Mouse (Mus musculus): Measurements from ENCODE around the gene BC005624. TPM values are rescaled to one million over a fixed set of nuclear protein-coding genes. Genes with fewer than 3 reads are reported as not detected.
A peak's percentile ranks its signal among the peaks of the same experiment; 100 is the strongest.
"Not testable (repeated sequence)": the region's sequence is repeated elsewhere in the genome, so short reads cannot be mapped to it uniquely, and the experiment has no call there.

The BC005624 gene
- polyA plus RNA-seq, 1 experiment from 2014 or later = 32.8 TPM

GRCm38 (mm10) chr2:30966826-30967225, 15.2 kb downstream of the BC005624 start:
- no peak for ATAC-seq (ENCODE audit: extremely low read depth, insufficient number of reproducible peaks, low FRiP score, low TSS enrichment)
- Histone ChIP-seq H3K36me3 (peaks cover 65% of the 10 kb centered on the region), H3K4me1 (peaks cover 29% of the 10 kb centered on the region), H3K9me3 (peaks cover 3% of the 10 kb centered on the region; the same call in 1 of the 2 replicates), H3K9ac (peak overlapping the region; percentile 96), H3K27me3 (replicated peaks) (no peaks in the 10 kb centered on the region), H3K4me2 (peak overlapping the region; percentile 99), H3K27ac (replicated peaks) (0 out of 2 replicates have a peak overlapping the region, but pooled peaks have one; percentile 78), H3K4me3 (peak overlapping the region; percentile 100)
- 20% methylated on average over 16 of the region's 16 CpGs for WGBS

DNA sequence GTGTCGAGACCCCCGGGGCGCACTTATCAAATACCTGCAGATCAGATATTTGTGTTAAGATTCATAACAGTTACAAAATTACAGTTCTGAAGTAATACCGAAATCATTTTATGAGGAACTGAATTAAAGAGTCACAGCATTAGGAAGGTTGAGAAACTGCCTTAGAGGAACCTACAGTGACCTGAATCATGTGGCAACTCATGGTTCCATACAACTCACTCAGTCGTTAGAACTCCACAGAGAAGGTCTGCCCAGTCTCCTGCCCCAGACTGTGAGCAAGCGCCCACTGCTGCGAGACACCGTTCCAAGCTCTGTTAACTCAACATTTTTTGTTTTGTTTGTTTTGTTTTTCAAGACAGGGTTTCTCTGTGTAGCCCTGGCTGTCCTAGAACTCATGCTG, 16.4 kb downstream of the BC005624 start:
- H3K36me3 ChIP-seq = peaks cover 69% of the 10 kb centered on the region
- no peak overlapping the region for H3K9ac ChIP-seq
- WGBS = 92% methylated on average over 8 of the region's 8 CpGs

DNA sequence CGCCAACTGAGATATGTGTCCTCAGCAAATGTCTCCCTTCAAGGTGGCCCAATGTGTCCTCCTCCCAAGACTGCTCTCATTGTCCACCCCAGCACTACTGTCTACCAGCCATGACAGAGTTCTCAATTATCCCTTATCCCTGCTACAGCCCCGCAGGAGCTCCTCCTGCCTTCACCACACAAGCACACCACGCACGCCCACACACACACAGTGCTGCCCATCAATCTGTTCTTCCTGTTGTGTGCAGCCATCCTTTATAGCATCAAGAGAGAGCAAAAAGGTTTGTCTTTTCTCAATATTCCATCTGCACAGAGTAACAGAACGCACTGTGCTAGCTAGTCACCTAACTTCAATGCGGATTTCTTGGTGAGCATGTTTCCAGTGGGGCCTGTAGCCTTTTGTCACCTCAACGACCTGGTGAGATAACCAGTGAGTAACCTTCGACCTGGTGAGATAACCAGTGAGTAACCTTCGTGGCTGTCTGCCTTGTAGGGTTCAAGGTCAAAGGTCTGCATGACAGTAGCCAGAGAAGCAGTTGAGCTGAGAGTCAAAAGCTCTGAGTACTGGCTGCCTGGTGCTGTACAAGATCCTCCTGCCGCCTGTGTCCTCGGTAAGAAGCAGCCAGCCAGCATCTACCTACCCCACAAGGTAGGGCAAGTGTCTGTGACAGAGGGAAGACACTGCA, 19.3 kb downstream of the BC005624 start:
- Histone ChIP-seq H3K9ac (no peak overlapping the region), H3K4me3 (no peak overlapping the region), H3K9me3 (no peaks in the 10 kb centered on the region), H3K27ac (replicated peaks) (no peak overlapping the region), H3K4me1 (peaks cover 29% of the 10 kb centered on the region), H3K27me3 (replicated peaks) (no peaks in the 10 kb centered on the region), H3K36me3 (peaks cover 87% of the 10 kb centered on the region), H3K4me2 (no peak overlapping the region)
- no peak for ATAC-seq (ENCODE audit: extremely low read depth, insufficient number of reproducible peaks, low FRiP score, low TSS enrichment)
- WGBS = 69% methylated on average over 11 of the region's 11 CpGs

More for the DNA sequence above, 16.4 kb downstream of the BC005624 start:
- no peak overlapping the region for H3K4me2 ChIP-seq
- H3K9me3 ChIP-seq = peaks cover 3% of the 10 kb centered on the region; the same call in 1 of the 2 replicates
- H3K4me1 ChIP-seq = peaks cover 29% of the 10 kb centered on the region
- ATAC-seq (ENCODE audit: extremely low read depth, insufficient number of reproducible peaks, low FRiP score, low TSS enrichment) = no peak
- H3K4me3 ChIP-seq = no peak overlapping the region
- H3K27me3 ChIP-seq (replicated peaks) = no peaks in the 10 kb centered on the region
- H3K27ac ChIP-seq (replicated peaks) = no peak overlapping the region

- no peak overlapping the region for H3K27ac ChIP-seq (replicated peaks)
- no peaks in the 10 kb centered on the region for H3K27me3 ChIP-seq (replicated peaks)
- peaks cover 100% of the 10 kb centered on the region for H3K36me3 ChIP-seq
- H3K4me3 ChIP-seq = no peak overlapping the region
- 37% methylated on average over 5 of the region's 5 CpGs for WGBS
- H3K9me3 ChIP-seq = no peaks in the 10 kb centered on the region
- peaks cover 19% of the 10 kb centered on the region for H3K4me1 ChIP-seq
- H3K9ac ChIP-seq = no peak overlapping the region
- ATAC-seq (ENCODE audit: extremely low read depth, insufficient number of reproducible peaks, low FRiP score, low TSS enrichment) = no peak
- no peak overlapping the region for H3K4me2 ChIP-seq
Observed at GRCm38 (mm10) chr2:30959856-30960255, 22.1 kb downstream of the BC005624 start.

DNA sequence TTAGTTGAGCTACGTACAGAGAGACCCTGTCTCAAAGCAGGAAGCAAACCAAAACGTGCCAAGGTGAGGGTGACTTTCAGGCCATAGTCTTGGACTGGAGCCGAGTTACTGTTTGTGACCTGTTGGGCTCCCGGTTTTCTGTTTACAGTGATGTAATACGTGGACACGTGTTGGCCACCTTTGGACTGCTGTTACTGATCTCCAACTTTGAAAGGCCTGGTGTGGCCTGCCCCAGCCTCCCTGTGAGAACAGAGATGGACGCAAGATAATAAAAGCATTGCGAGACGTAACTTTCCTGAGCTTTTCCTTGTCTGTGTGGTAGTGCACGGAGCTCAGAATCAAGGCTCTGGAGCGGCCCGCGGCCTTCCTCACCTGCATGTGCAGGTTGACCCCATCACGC, 23.3 kb downstream of the BC005624 start:
- H3K4me3 ChIP-seq = no peak overlapping the region
- H3K4me1 ChIP-seq = peaks cover 23% of the 10 kb centered on the region
- WGBS = 89% methylated on average over 14 of the region's 14 CpGs
- H3K9ac ChIP-seq = no peak overlapping the region
- no peaks in the 10 kb centered on the region for H3K27me3 ChIP-seq (replicated peaks)
- peaks cover 89% of the 10 kb centered on the region for H3K36me3 ChIP-seq
- no peak overlapping the region for H3K4me2 ChIP-seq
- no peak overlapping the region for H3K27ac ChIP-seq (replicated peaks)
- H3K9me3 ChIP-seq = no peaks in the 10 kb centered on the region
- no peak for ATAC-seq (ENCODE audit: extremely low read depth, insufficient number of reproducible peaks, low FRiP score, low TSS enrichment)

DNA sequence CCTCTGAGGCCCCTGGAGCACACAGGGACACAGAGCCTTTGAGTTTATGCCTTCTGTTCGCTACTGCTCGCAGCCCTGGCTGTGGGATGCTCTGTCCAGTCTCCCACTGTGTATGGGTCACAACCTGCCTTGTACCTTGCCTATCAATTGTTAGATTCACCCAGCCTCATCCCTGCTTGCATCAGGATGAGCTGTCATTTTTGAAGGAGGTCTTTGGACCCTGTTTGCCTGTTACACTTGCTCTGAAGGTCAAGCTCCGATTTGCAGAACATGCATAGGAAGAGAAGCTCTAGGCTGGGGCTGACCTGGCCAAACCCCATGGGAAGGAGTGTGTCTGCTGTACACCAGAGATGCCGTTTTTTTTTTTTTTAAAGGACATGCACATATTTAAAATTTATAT, 24.5 kb downstream of the BC005624 start:
- no peak for ATAC-seq (ENCODE audit: extremely low read depth, insufficient number of reproducible peaks, low FRiP score, low TSS enrichment)
- Histone ChIP-seq H3K27me3 (replicated peaks) (no peaks in the 10 kb centered on the region), H3K9me3 (no peaks in the 10 kb centered on the region), H3K27ac (replicated peaks) (no peak overlapping the region), H3K9ac (no peak overlapping the region), H3K36me3 (peaks cover 77% of the 10 kb centered on the region), H3K4me1 (peaks cover 28% of the 10 kb centered on the region), H3K4me3 (no peak overlapping the region), H3K4me2 (no peak overlapping the region)
- 86% methylated on average over 4 of the region's 4 CpGs for WGBS

DNA sequence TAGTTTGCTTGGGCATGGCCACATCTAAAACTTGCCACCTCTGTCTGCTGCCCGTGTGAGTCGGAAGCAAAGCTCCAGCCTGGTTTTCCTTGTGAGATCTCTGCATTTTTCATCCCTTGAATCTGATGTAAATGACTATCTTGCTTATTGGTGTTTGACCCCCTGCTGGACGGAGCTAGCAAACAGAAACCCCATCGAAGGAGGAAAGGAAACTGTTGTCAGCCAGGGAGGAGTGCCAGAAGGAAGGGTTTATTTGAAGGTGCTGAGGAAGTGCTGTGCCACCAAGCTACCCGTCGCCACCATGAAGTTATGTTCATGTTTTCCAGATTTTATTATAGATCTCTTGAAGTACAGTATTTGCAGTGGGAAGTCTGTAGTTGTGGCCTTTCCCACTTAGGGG, 27.2 kb downstream of the BC005624 start:
- Histone ChIP-seq H3K36me3 (peaks cover 50% of the 10 kb centered on the region), H3K9me3 (no peaks in the 10 kb centered on the region), H3K27ac (replicated peaks) (no peak overlapping the region), H3K4me3 (peak overlapping the region; percentile 13; the same call in 1 of the 2 replicates), H3K9ac (peak overlapping the region; percentile 96), H3K4me2 (peak overlapping the region; percentile 92), H3K4me1 (peaks cover 31% of the 10 kb centered on the region), H3K27me3 (replicated peaks) (peaks cover 2% of the 10 kb centered on the region; the same call in 1 of the 2 replicates)
- WGBS = 61% methylated on average over 6 of the region's 6 CpGs
- no peak for ATAC-seq (ENCODE audit: extremely low read depth, insufficient number of reproducible peaks, low FRiP score, low TSS enrichment)

DNA sequence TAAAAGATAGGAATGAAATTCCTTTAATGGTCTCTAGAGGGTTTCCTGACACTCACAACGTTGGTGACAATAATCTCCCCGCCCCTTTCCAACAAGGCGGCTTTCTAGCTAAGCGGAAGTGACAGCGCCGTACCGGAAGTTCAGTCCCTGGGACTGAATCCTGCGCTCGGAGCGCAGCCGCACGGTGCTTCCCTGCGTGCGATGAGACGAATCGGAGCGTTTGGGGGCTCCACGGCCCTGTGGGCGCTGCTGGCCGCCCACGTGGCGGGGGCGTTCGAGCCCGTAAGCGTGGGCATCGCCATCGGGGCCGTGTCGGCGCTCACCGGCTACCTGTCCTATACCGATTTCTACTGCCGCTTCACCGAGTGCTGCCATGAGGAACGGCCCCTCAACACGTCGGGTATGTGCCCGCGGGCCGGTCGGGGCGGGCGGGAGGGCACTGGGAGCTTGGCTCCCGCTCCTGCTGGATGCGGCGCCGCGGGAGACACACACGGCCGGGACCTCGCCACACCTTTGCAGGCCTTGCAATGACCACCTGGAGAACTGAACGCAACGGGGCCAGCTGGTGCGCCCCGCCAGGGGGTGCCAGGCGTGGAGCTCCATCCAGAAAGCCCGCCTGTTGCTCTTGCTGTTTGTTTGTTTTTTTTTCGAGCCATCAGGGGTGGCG, 29.0 kb downstream of the BC005624 start, which contains the start of gene Tor1b:
TSS of gene Tor1b (plus strand) at position 136 of the 667 bp plus-strand sequence.
- Histone ChIP-seq H3K4me3 (peak within 1 kb of the TSS; percentile 93), H3K4me2 (peak within 1 kb of the TSS; percentile 92), H3K4me1 (peaks cover 31% of the 10 kb centered on the region), H3K9ac (peak within 1 kb of the TSS; percentile 96), H3K27ac (replicated peaks) (peak within 1 kb of the TSS; percentile 77), H3K36me3 (peaks cover 32% of the 10 kb centered on the region), H3K9me3 (no peaks in the 10 kb centered on the region; the same call in 1 of the 2 replicates), H3K27me3 (replicated peaks) (peaks cover 7% of the 10 kb centered on the region; the same call in 1 of the 2 replicates)
- peak; percentile 37; the same call in 1 of the 2 replicates for ATAC-seq (ENCODE audit: extremely low read depth, insufficient number of reproducible peaks, low FRiP score, low TSS enrichment)
- WGBS = under 1% methylated on average over 60 of the region's 60 CpGs

DNA sequence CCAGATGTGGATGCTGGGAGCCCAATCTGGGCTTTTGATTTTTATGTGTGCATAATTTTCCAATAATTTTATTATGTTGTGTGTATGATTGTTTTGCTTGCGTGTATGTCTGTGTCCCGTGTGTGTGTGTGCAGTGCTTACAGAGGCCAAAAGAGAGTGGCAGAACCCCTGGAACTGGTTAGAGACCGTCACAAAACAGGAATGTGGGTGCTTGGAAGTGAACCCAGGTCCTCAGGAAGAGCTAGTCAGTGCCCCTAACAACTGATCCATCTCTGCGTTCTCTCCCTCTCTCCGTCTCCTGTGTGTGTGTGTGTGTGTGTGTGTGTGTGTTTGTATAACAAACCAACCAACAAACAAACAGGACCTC, 29.6 kb downstream of the BC005624 start:
- H3K9me3 ChIP-seq = no peaks in the 10 kb centered on the region; the same call in 1 of the 2 replicates
- peak overlapping the region; percentile 96; the same call in 1 of the 2 replicates for H3K9ac ChIP-seq
- H3K36me3 ChIP-seq = peaks cover 26% of the 10 kb centered on the region
- peak overlapping the region; percentile 92 for H3K4me2 ChIP-seq
- peak overlapping the region; percentile 93 for H3K4me3 ChIP-seq
- peaks cover 31% of the 10 kb centered on the region for H3K4me1 ChIP-seq
- peaks cover 8% of the 10 kb centered on the region; the same call in 1 of the 2 replicates for H3K27me3 ChIP-seq (replicated peaks)
- WGBS = 25% methylated on average over 5 of the region's 5 CpGs
- ATAC-seq (ENCODE audit: extremely low read depth, insufficient number of reproducible peaks, low FRiP score, low TSS enrichment) = no peak
- peak overlapping the region; percentile 77 for H3K27ac ChIP-seq (replicated peaks)

DNA sequence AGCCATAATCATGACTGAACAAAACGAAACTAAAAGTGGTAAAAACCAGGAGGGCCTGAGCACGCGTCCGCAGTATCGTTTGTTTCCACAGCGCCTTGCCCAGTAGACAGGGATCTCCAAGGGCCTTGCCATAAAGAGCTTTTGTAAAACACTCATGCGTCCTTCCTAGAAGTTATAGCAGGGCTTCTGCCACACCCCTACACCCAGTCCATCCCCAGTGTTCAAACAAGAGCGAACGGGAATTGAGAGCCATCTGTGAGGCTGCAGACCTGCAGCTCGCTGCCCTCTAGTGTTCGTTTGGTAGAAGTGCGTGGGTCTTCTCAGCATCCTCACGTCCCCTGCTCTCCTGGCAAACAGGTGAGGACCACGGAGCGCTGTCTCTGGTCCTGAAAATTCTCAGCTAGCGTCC, 39.4 kb downstream of the BC005624 start:
- WGBS = 27% methylated on average over 16 of the region's 16 CpGs
- no peaks in the 10 kb centered on the region for H3K36me3 ChIP-seq
- no peaks in the 10 kb centered on the region for H3K9me3 ChIP-seq
- peak overlapping the region; percentile 64; the same call in 1 of the 2 replicates for H3K9ac ChIP-seq
- no peak overlapping the region for H3K27ac ChIP-seq (replicated peaks)
- ATAC-seq (ENCODE audit: extremely low read depth, insufficient number of reproducible peaks, low FRiP score, low TSS enrichment) = no peak
- H3K4me2 ChIP-seq = peak overlapping the region; percentile 68
- H3K27me3 ChIP-seq (replicated peaks) = peaks cover 4% of the 10 kb centered on the region; the same call in 1 of the 2 replicates
- H3K4me1 ChIP-seq = peaks cover 2% of the 10 kb centered on the region; the same call in 1 of the 2 replicates
- H3K4me3 ChIP-seq = peak overlapping the region; percentile 48

DNA sequence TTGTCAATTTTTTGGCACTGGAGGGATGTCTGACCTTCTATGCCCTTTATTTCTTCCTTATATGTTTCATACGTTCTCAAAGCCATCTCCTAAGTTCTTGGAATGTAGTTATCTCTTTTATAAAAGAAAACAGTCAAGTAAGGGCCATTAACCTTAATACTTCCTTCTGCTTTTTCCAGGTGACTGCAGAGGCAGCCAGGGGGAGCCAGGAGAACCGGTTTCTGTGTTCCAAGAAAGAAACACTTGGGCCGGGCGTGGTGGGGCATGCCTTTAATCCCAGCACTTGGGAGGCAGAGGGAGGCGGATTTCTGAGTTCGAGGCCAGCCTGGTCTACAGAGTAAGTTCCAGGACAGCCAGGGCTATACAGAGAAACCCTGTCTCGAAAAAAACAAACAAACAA, 39.9 kb downstream of the BC005624 start:
- H3K4me3 ChIP-seq; H3K9ac ChIP-seq; H3K9me3 ChIP-seq; ATAC-seq (ENCODE audit: extremely low read depth, insufficient number of reproducible peaks, low FRiP score, low TSS enrichment); H3K4me1 ChIP-seq; H3K36me3 ChIP-seq; H3K27ac ChIP-seq (replicated peaks); H3K27me3 ChIP-seq (replicated peaks): not testable (repeated sequence)
- peak overlapping the region; percentile 68 for H3K4me2 ChIP-seq
- 36% methylated on average over 7 of the region's 7 CpGs for WGBS
